Mouse (Mus musculus) limb, embryonic 12.5 days (tissue): ENCODE data around the gene Ovca2. TPM values are rescaled to one million over a fixed set of nuclear protein-coding genes. Genes with fewer than 3 reads are reported as not detected.

Source experiments
- ATAC-seq: fragments of 200-750 bp; cut with Nextera tagmentation; 2 replicates; pipeline ENCODE4 v1.8.0; 2017; ENCODE audit warnings: low read depth, moderate TSS enrichment; ENCODE audit not compliant: insufficient number of reproducible peaks, insufficient read depth, low FRiP score, low TSS enrichment
- H3K27ac ChIP-seq: fragments of 300-500 bp; sonication (generic); 2 replicates; pipeline ENCODE4 v1.5.1; 2016; ENCODE audit warnings: mild to moderate bottlenecking, moderate library complexity
- H3K27me3 ChIP-seq: fragments of 300-500 bp; sonication (generic); 2 replicates; pipeline ENCODE4 v1.6.1; 2016; ENCODE audit warnings: mild to moderate bottlenecking, moderate library complexity
- H3K36me3 ChIP-seq: fragments of 300-500 bp; sonication (generic); 2 replicates; pipeline ENCODE4 v1.6.1; 2016; ENCODE audit warnings: mild to moderate bottlenecking, moderate library complexity
- H3K4me1 ChIP-seq: fragments of 300-500 bp; sonication (generic); replicated peaks from 2 replicates; pipeline ENCODE4 v1.6.1; 2016
- H3K4me2 ChIP-seq: fragments of 300-500 bp; sonication (generic); 2 replicates; pipeline ENCODE4 v1.6.1; 2016; ENCODE audit warnings: mild to moderate bottlenecking, moderate library complexity
- H3K4me3 ChIP-seq: fragments of 300-500 bp; sonication (generic); replicated peaks from 2 replicates; pipeline ENCODE4 v1.5.1; 2016; ENCODE audit warnings: mild to moderate bottlenecking
- H3K9ac ChIP-seq: fragments of 300-500 bp; sonication (generic); replicated peaks from 2 replicates; pipeline ENCODE4 v1.6.1; 2016; ENCODE audit warnings: mild to moderate bottlenecking, moderate library complexity
- H3K9me3 ChIP-seq: fragments of 300-500 bp; sonication (generic); 2 replicates; pipeline ENCODE4 v1.6.1; 2016; ENCODE audit warnings: mild to moderate bottlenecking, moderate library complexity
- WGBS: fragments of 180-500 bp; shearing (Covaris S2); methylation state at CpG from one replicate; pipeline ENCODE4 v1.1.7; 2016; 5-methylcytosine and 5-hydroxymethylcytosine counted together
- polyA plus RNA-seq: library from polyadenylated mRNA; unstranded; fragments of >200 nt; fragmentation: Nextera tagmentation; extraction: Ambion mirVana; gene quantifications from 2 replicates; pipeline ENCODE4 v1.2.1, GENCODE M21; 2016

Gene Ovca2
- polyA plus RNA-seq, 1 experiment from 2014 or later: 31.0 TPM

- no peak overlapping the region for H3K9ac ChIP-seq
- peaks cover 43% of the 10 kb centered on the region for H3K4me1 ChIP-seq
- peak overlapping the region; percentile 45; the same call in 1 of the 2 replicates for H3K27ac ChIP-seq
- no peaks in the 10 kb centered on the region for H3K9me3 ChIP-seq
- H3K4me3 ChIP-seq: no peak overlapping the region
- H3K4me2 ChIP-seq: no peak overlapping the region
- no peak for ATAC-seq
- H3K36me3 ChIP-seq: peaks cover 82% of the 10 kb centered on the region
- 69% methylated on average over 4 of the region's 4 CpGs for WGBS
- peaks cover 38% of the 10 kb centered on the region for H3K27me3 ChIP-seq
These were observed 17.1 kb downstream of the Ovca2 start for GRCm38 (mm10) chr11:75161417-75162008.

- Histone ChIP-seq H3K9ac (no peak overlapping the region), H3K27me3 (peaks cover 32% of the 10 kb centered on the region), H3K9me3 (no peaks in the 10 kb centered on the region), H3K27ac (no peak overlapping the region), H3K4me2 (no peak overlapping the region), H3K4me1 (peaks cover 43% of the 10 kb centered on the region), H3K4me3 (no peak overlapping the region), H3K36me3 (peaks cover 81% of the 10 kb centered on the region)
- 86% methylated on average over 7 of the region's 7 CpGs for WGBS
- no peak for ATAC-seq
These were observed 17.7 kb downstream of the Ovca2 start for GRCm38 (mm10) chr11:75160954-75161353.

GRCm38 (mm10) chr11:75159564-75159963 lies 19.1 kb downstream of the Ovca2 start:
- Histone ChIP-seq H3K9ac (no peak overlapping the region), H3K4me1 (peaks cover 38% of the 10 kb centered on the region), H3K4me2 (no peak overlapping the region), H3K27ac (no peak overlapping the region), H3K36me3 (peaks cover 68% of the 10 kb centered on the region), H3K27me3 (peaks cover 19% of the 10 kb centered on the region), H3K9me3 (no peaks in the 10 kb centered on the region), H3K4me3 (no peak overlapping the region)
- WGBS: 63% methylated on average over 2 of the region's 2 CpGs
- no peak for ATAC-seq

GRCm38 (mm10) chr11:75158432-75158831 lies 20.2 kb downstream of the Ovca2 start:
- Histone ChIP-seq H3K9ac (no peak overlapping the region), H3K9me3 (no peaks in the 10 kb centered on the region), H3K36me3 (peaks cover 56% of the 10 kb centered on the region), H3K4me1 (peaks cover 46% of the 10 kb centered on the region), H3K27ac (peak overlapping the region; percentile 17; the same call in 1 of the 2 replicates), H3K4me3 (no peak overlapping the region), H3K4me2 (no peak overlapping the region), H3K27me3 (peaks cover 7% of the 10 kb centered on the region)
- 92% methylated on average over 14 of the region's 14 CpGs for WGBS
- no peak for ATAC-seq

- no peak for ATAC-seq
- WGBS: 38% methylated on average over 2 of the region's 2 CpGs
- Histone ChIP-seq H3K27me3 (peaks cover 2% of the 10 kb centered on the region; the same call in 1 of the 2 replicates), H3K9ac (no peak overlapping the region), H3K36me3 (peaks cover 51% of the 10 kb centered on the region), H3K27ac (0 out of 2 replicates have a peak overlapping the region, but pooled peaks have one; percentile 17), H3K9me3 (no peaks in the 10 kb centered on the region), H3K4me2 (no peak overlapping the region), H3K4me3 (no peak overlapping the region), H3K4me1 (peaks cover 43% of the 10 kb centered on the region)
These were observed 20.7 kb downstream of the Ovca2 start for GRCm38 (mm10) chr11:75157901-75158300.

GRCm38 (mm10) chr11:75157037-75157436 lies 21.6 kb downstream of the Ovca2 start:
- no peak for ATAC-seq
- Histone ChIP-seq H3K4me3 (no peak overlapping the region), H3K27me3 (no peaks in the 10 kb centered on the region), H3K4me2 (no peak overlapping the region), H3K9ac (no peak overlapping the region; the same call in 1 of the 2 replicates), H3K27ac (0 out of 2 replicates have a peak overlapping the region, but pooled peaks have one; percentile 53), H3K9me3 (no peaks in the 10 kb centered on the region), H3K36me3 (peaks cover 42% of the 10 kb centered on the region), H3K4me1 (peaks cover 41% of the 10 kb centered on the region)
- 25% methylated on average over 4 of the region's 4 CpGs for WGBS

GRCm38 (mm10) chr11:75156416-75156815 lies 22.2 kb downstream of the Ovca2 start:
- peaks cover 37% of the 10 kb centered on the region for H3K36me3 ChIP-seq
- peaks cover 41% of the 10 kb centered on the region for H3K4me1 ChIP-seq
- H3K27ac ChIP-seq: peak overlapping the region; percentile 53
- no peak for ATAC-seq
- no peak overlapping the region for H3K4me3 ChIP-seq
- no peak overlapping the region for H3K4me2 ChIP-seq
- H3K9ac ChIP-seq: no peak overlapping the region
- H3K9me3 ChIP-seq: no peaks in the 10 kb centered on the region
- WGBS: 22% methylated on average over 5 of the region's 5 CpGs
- no peaks in the 10 kb centered on the region for H3K27me3 ChIP-seq

GRCm38 (mm10) chr11:75155985-75156384 lies 22.6 kb downstream of the Ovca2 start:
- 36% methylated on average over 6 of the region's 6 CpGs for WGBS
- Histone ChIP-seq H3K9ac (no peak overlapping the region), H3K9me3 (no peaks in the 10 kb centered on the region), H3K4me3 (no peak overlapping the region), H3K4me1 (peaks cover 41% of the 10 kb centered on the region), H3K27me3 (no peaks in the 10 kb centered on the region), H3K27ac (peak overlapping the region; percentile 53), H3K36me3 (peaks cover 37% of the 10 kb centered on the region), H3K4me2 (no peak overlapping the region)
- no peak for ATAC-seq

GRCm38 (mm10) chr11:75154053-75154585 lies 24.5 kb downstream of the Ovca2 start:
- WGBS: 79% methylated on average over 6 of the region's 6 CpGs
- Histone ChIP-seq H3K27ac (0 out of 2 replicates have a peak overlapping the region, but pooled peaks have one; percentile 23), H3K4me3 (no peak overlapping the region), H3K9me3 (no peaks in the 10 kb centered on the region), H3K36me3 (peaks cover 35% of the 10 kb centered on the region), H3K4me1 (peaks cover 47% of the 10 kb centered on the region), H3K9ac (no peak overlapping the region), H3K4me2 (no peak overlapping the region), H3K27me3 (no peaks in the 10 kb centered on the region)
- no peak for ATAC-seq

GRCm38 (mm10) chr11:75152603-75153557 lies 25.8 kb downstream of the Ovca2 start:
- ATAC-seq: no peak
- Histone ChIP-seq H3K4me2 (no peak overlapping the region), H3K27me3 (no peaks in the 10 kb centered on the region), H3K4me3 (no peak overlapping the region), H3K36me3 (peaks cover 32% of the 10 kb centered on the region), H3K4me1 (peaks cover 56% of the 10 kb centered on the region), H3K9me3 (no peaks in the 10 kb centered on the region), H3K27ac (peak overlapping the region; percentile 36; the same call in 1 of the 2 replicates), H3K9ac (no peak overlapping the region)
- WGBS: 74% methylated on average over 18 of the region's 18 CpGs

- H3K4me1 ChIP-seq: peaks cover 56% of the 10 kb centered on the region
- no peaks in the 10 kb centered on the region for H3K9me3 ChIP-seq
- no peak for ATAC-seq
- no peak overlapping the region for H3K4me2 ChIP-seq
- H3K4me3 ChIP-seq: no peak overlapping the region
- H3K27ac ChIP-seq: no peak overlapping the region
- H3K9ac ChIP-seq: no peak overlapping the region
- peaks cover 25% of the 10 kb centered on the region for H3K36me3 ChIP-seq
- no peaks in the 10 kb centered on the region for H3K27me3 ChIP-seq
- WGBS: 83% methylated on average over 1 of the region's 1 CpGs
These were observed 28.3 kb downstream of the Ovca2 start for GRCm38 (mm10) chr11:75150346-75150745.
